Mouse (Mus musculus): ENCODE measurements around the gene Hspa4.

GRCm38 (mm10) chr11:53278411-53278810 is 21.8 kb downstream of the Hspa4 start:
- TF ChIP-seq CTCF (IDR thresholded peaks at IDR 0.05; ENCODE audit: low read depth, low read length), result no peak
- no peak for TF ChIP-seq POLR2A (IDR thresholded peaks at IDR 0.05; ENCODE audit: borderline replicate concordance, low read depth, low read length)
